Comparison of ENCODE assay signal across 13 mouse cellular contexts in the genomic region with DNA sequence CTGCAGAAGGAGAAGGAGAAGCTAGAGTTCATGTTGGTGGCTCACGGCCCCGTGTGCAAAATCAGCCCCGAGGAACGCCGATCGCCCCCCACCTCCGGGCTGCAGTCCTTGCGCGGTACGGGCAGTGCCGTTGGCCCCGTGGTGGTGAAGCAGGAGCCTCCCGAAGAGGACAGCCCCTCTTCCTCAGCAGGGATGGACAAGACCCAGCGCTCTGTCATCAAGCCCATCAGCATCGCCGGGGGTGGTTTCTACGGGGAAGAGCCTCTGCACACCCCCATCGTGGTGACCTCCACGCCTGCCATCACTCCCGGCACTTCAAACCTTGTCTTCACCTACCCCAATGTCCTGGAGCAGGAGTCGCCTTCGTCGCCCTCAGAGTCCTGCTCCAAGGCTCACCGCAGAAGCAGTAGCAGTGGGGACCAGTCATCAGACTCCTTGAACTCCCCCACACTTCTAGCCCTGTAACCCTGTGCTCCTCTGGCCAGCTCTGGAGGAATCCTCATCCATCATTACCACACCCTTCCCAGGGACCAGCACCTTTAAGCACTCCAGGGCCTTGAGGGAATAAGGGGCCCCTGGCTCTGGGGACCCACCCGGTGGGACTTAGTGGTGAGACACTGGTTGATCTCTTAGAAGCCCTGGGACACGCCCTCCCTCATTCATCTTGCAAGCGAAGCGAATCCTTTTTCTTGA. TPM values are rescaled to one million over a fixed set of nuclear protein-coding genes. Genes with fewer than 3 reads are reported as not detected.
DNase-seq lines count a peak whose midpoint lies in the region; ATAC-seq and TF ChIP-seq lines count a peak whose summit lies in the region.
"Had no signal": no experiment of that assay in that cellular context is flagged by ENCODE, and none has a peak within 500 bp of the region (broad histone marks: within the 10 kb centered on the region; RNA-seq: fewer than 3 reads in every experiment).

No protein-coding gene starts in this region.

- peaks cover 33% of the 10 kb centered on the region for H3K4me1 ChIP-seq in forebrain, embryonic 10.5 days
- H3K4me1 ChIP-seq in forebrain, embryonic 16.5 days (replicated peaks; ENCODE audit: control insufficient read depth, insufficient read depth, low read length) = no peaks in the 10 kb centered on the region
- no peaks in the 10 kb centered on the region; the same call in 1 of the 2 replicates for H3K4me1 ChIP-seq in hindbrain, embryonic 14.5 days (replicated peaks; ENCODE audit: control insufficient read depth, insufficient read depth, low read length)
- peaks cover 9% of the 10 kb centered on the region; the same call in 1 of the 2 replicates for H3K4me1 ChIP-seq in midbrain, embryonic 15.5 days
- H3K4me1 ChIP-seq: liver, embryonic 13.5 days had no signal

- no peak overlapping the region for H3K9ac ChIP-seq in forebrain, embryonic 16.5 days (replicated peaks; ENCODE audit: low read depth, low read length)
- H3K9ac ChIP-seq in hindbrain, embryonic 14.5 days = no peak overlapping the region
- no peak overlapping the region for H3K9ac ChIP-seq in midbrain, embryonic 15.5 days
- H3K9ac ChIP-seq: liver, embryonic 13.5 days had no signal

- TF ChIP-seq CTCF in brain, embryonic 14.5 days (IDR thresholded peaks at IDR 0.05; ENCODE audit: borderline replicate concordance, extremely low read depth, insufficient read depth, insufficient read length) = no peak

- no peak for ATAC-seq in forebrain, embryonic 16.5 days
- no peak for ATAC-seq in hindbrain, embryonic 14.5 days (ENCODE audit: low FRiP score)
- ATAC-seq in midbrain, embryonic 15.5 days (replicated peaks) = peak; percentile 37; the same call in 1 of the 2 replicates

- H3K4me3 ChIP-seq in forebrain, embryonic 10.5 days = peak overlapping the region; percentile 30
- no peak overlapping the region for H3K4me3 ChIP-seq in forebrain, embryonic 16.5 days (replicated peaks; ENCODE audit: low read length)
- H3K4me3 ChIP-seq in hindbrain, embryonic 14.5 days (replicated peaks; ENCODE audit: low read length) = peak overlapping the region; percentile 5
- peak overlapping the region; percentile 14 for H3K4me3 ChIP-seq in midbrain, embryonic 15.5 days
- H3K4me3 ChIP-seq: liver, embryonic 13.5 days had no signal

- H3K36me3 ChIP-seq in forebrain, embryonic 10.5 days (replicated peaks) = peaks cover under 1% of the 10 kb centered on the region; the same call in 1 of the 2 replicates
- no peaks in the 10 kb centered on the region for H3K36me3 ChIP-seq in forebrain, embryonic 16.5 days (ENCODE audit: control insufficient read depth, insufficient read depth)
- H3K36me3 ChIP-seq in hindbrain, embryonic 14.5 days (replicated peaks; ENCODE audit: control insufficient read depth, insufficient read depth) = no peaks in the 10 kb centered on the region
- H3K36me3 ChIP-seq in midbrain, embryonic 15.5 days (replicated peaks) = no peaks in the 10 kb centered on the region

- H3K27me3 ChIP-seq in forebrain, embryonic 10.5 days (ENCODE audit: poor library complexity, severe bottlenecking) = peaks cover 38% of the 10 kb centered on the region
- H3K27me3 ChIP-seq in forebrain, embryonic 16.5 days (replicated peaks; ENCODE audit: control insufficient read depth, insufficient read depth, low read length) = no peaks in the 10 kb centered on the region
- no peaks in the 10 kb centered on the region; the same call in 1 of the 2 replicates for H3K27me3 ChIP-seq in hindbrain, embryonic 14.5 days (ENCODE audit: control insufficient read depth, insufficient read depth, low read length)
- H3K27me3 ChIP-seq in midbrain, embryonic 15.5 days (replicated peaks) = 0 out of 2 replicates have a peak, but pooled peaks cover 6% of the 10 kb centered on the region
- H3K27me3 ChIP-seq: liver, embryonic 13.5 days had no signal

- DNase-seq in forebrain, embryonic 10.5 days (ENCODE audit: extremely low spot score, low spot score) = no peak
- DNase-seq in brain, embryonic 14.5 days (ENCODE audit: low read depth) = peak; percentile 13
- no peak for DNase-seq in hindbrain, embryonic 14.5 days (ENCODE audit: low spot score)
- no peak for DNase-seq in frontal cortex, postnatal 14 days (ENCODE audit: low spot score in 2 of 2)
- DNase-seq in ovary, postnatal 36 days (ENCODE audit: low spot score) = no peak
- no peak for DNase-seq in thymus, postnatal 4 days
- DNase-seq: cerebellum, adult 9-10 months; kidney, adult 11 months; layer of hippocampus, postnatal 36 days; liver, embryonic 13.5 days; right cerebral cortex, adult 18-20 months had no signal

- no peak for TF ChIP-seq POLR2A in brain, embryonic 14.5 days (IDR thresholded peaks at IDR 0.05; ENCODE audit: borderline replicate concordance, extremely low read depth, insufficient read depth, insufficient read length, poor library complexity, severe bottlenecking)

- peak overlapping the region; percentile 44; the same call in 1 of the 2 replicates for H3K27ac ChIP-seq in forebrain, embryonic 10.5 days
- H3K27ac ChIP-seq in forebrain, embryonic 16.5 days (ENCODE audit: low read length) = no peak overlapping the region
- no peak overlapping the region for H3K27ac ChIP-seq in hindbrain, embryonic 14.5 days
- H3K27ac ChIP-seq in midbrain, embryonic 15.5 days = no peak overlapping the region
- H3K27ac ChIP-seq: liver, embryonic 13.5 days had no signal

- no peak overlapping the region for H3K4me2 ChIP-seq in forebrain, embryonic 16.5 days (ENCODE audit: low read length)
- peak overlapping the region; percentile 49 for H3K4me2 ChIP-seq in hindbrain, embryonic 14.5 days (replicated peaks)
- peak overlapping the region; percentile 43 for H3K4me2 ChIP-seq in midbrain, embryonic 15.5 days
- H3K4me2 ChIP-seq: liver, embryonic 13.5 days had no signal

- 68% methylated on average over 28 of the region's 28 CpGs for WGBS in forebrain, embryonic 10.5 days
- 70% methylated on average over 28 of the region's 28 CpGs for WGBS in forebrain, embryonic 16.5 days
- 51% methylated on average over 28 of the region's 28 CpGs for WGBS in hindbrain, embryonic 14.5 days
- 59% methylated on average over 27 of the region's 28 CpGs for WGBS in midbrain, embryonic 15.5 days

- no peaks in the 10 kb centered on the region for H3K9me3 ChIP-seq in forebrain, embryonic 10.5 days
- H3K9me3 ChIP-seq in forebrain, embryonic 16.5 days (ENCODE audit: control insufficient read depth, low read length) = no peaks in the 10 kb centered on the region
- no peaks in the 10 kb centered on the region for H3K9me3 ChIP-seq in hindbrain, embryonic 14.5 days (ENCODE audit: control insufficient read depth, low read length)
- no peaks in the 10 kb centered on the region for H3K9me3 ChIP-seq in midbrain, embryonic 15.5 days
- H3K9me3 ChIP-seq: liver, embryonic 13.5 days had no signal

RNA-seq across cellular contexts. Expression of gene Fosl2, which starts 17.3 kb away (rescaled TPM):
- polyA plus RNA-seq in forebrain, embryonic 10.5 days (2016; fragmentation: Nextera tagmentation; extraction: Ambion mirVana) = 0.32 and 0.60 TPM in 2 replicates
- polyA plus RNA-seq in forebrain, embryonic 16.5 days (2015; fragmentation: Nextera tagmentation; extraction: Ambion mirVana) = 3.7 and 3.8 TPM in 2 replicates
- 3.2 and 3.4 TPM in 2 replicates for polyA plus RNA-seq in brain, embryonic 14.5 days (2012; rRNA removed)
- polyA plus RNA-seq in hindbrain, embryonic 14.5 days (2014; fragmentation: Nextera tagmentation; extraction: Ambion mirVana) = 0.80 and 1.1 TPM in 2 replicates
- polyA plus RNA-seq in midbrain, embryonic 15.5 days (2015; fragmentation: Nextera tagmentation; extraction: Ambion mirVana) = 0.41 and 0.54 TPM in 2 replicates
